Mouse (Mus musculus): ENCODE data around the gene A730015C16Rik.

DNA sequence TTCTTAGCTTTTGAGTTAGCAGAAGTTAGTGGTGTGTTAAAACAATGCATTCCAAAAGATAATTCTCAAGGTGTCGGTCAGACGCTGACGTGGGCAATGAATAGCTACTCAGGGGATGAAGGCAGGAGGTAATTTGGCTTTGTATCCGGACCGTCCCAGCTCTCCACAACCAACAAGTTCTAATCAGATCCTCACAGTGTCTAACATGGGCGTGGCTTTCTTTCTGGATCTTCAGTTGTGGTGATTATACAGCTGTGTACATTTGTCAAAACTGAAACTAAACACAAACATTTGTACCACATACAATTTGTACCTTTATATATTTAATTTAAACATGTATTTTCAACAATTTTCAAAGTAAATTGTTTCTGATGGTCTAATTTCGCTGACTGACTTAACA, 18.4 kb upstream of the A730015C16Rik start:
- no peak for TF ChIP-seq CTCF (IDR thresholded peaks at IDR 0.05)
- TF ChIP-seq EP300 (IDR thresholded peaks at IDR 0.05): no peak

Data from lung, postnatal 0 days (tissue).